Mouse (Mus musculus): ENCODE data around the gene Myl6b. TPM values are rescaled to one million over a fixed set of nuclear protein-coding genes. Genes with fewer than 3 reads are reported as not detected.
"Not testable (repeated sequence)": the region's sequence is repeated elsewhere in the genome, so short reads cannot be mapped to it uniquely, and the experiment has no call there.

The Myl6b gene
- polyA plus RNA-seq, 1 experiment from 2014 or later: 2.3 TPM

- no peak for DNase-seq (ENCODE audit: low spot score)
- peaks cover 3% of the 10 kb centered on the region for H3K36me3 ChIP-seq (replicated peaks)
- H3K27ac ChIP-seq (replicated peaks): no peak overlapping the region
- H3K9me3 ChIP-seq: no peaks in the 10 kb centered on the region
- H3K4me3 ChIP-seq: peak overlapping the region; percentile 69; the same call in 1 of the 2 replicates
- 40% methylated on average over 6 of the region's 6 CpGs for WGBS
- H3K4me1 ChIP-seq: peaks cover 54% of the 10 kb centered on the region
- peaks cover 14% of the 10 kb centered on the region for H3K27me3 ChIP-seq (replicated peaks; ENCODE audit: low read depth, poor library complexity, severe bottlenecking)
Observed at GRCm38 (mm10) chr10:128497134-128497737, 1.2 kb downstream of the Myl6b start.

DNA sequence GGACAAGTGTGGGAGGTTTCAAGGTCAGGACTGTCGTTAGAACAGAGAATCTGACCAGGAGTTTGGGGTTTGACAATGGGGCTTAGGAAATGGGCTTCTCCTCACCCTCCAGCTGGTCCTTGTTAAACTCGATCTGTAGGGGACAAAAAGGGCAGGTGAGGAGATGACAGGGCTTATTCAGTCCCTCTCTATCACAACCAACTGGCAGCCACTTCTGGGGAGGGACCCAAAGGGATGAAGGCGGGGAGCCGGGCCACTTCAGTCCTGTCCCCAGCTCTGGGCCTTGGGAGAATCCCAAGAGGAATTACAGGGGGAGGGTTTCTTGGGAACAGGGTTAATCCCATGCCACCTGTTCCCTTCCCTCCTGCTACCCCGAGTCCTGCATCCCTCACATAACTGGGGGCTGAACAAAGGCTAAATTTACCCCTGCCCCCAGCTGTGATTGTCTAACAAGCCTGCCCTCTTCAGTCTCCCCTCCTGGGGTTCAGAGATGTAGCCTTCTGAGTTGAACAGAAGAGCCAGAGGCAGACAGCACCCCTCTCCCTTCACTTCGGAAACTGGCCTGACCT, 1.9 kb downstream of the Myl6b start:
- Histone ChIP-seq H3K36me3 (replicated peaks) (peaks cover 10% of the 10 kb centered on the region), H3K4me3 (peak overlapping the region; percentile 32; the same call in 1 of the 2 replicates), H3K27me3 (replicated peaks; ENCODE audit: low read depth, poor library complexity, severe bottlenecking) (peaks cover 14% of the 10 kb centered on the region), H3K4me1 (peaks cover 61% of the 10 kb centered on the region), H3K9me3 (no peaks in the 10 kb centered on the region), H3K27ac (replicated peaks) (no peak overlapping the region)
- DNase-seq (ENCODE audit: low spot score): no peak
- 33% methylated on average over 6 of the region's 6 CpGs for WGBS

GRCm38 (mm10) chr10:128495903-128496302, 2.6 kb downstream of the Myl6b start:
- Histone ChIP-seq H3K4me3 (0 out of 2 replicates have a peak overlapping the region, but pooled peaks have one; percentile 32), H3K36me3 (replicated peaks) (peaks cover 16% of the 10 kb centered on the region), H3K27ac (replicated peaks) (no peak overlapping the region), H3K27me3 (replicated peaks; ENCODE audit: low read depth, poor library complexity, severe bottlenecking) (peaks cover 14% of the 10 kb centered on the region), H3K9me3 (no peaks in the 10 kb centered on the region), H3K4me1 (peaks cover 68% of the 10 kb centered on the region)
- no peak for DNase-seq (ENCODE audit: low spot score)
- WGBS: 80% methylated on average over 4 of the region's 4 CpGs

GRCm38 (mm10) chr10:128495270-128495669, 3.2 kb downstream of the Myl6b start:
- H3K4me1 ChIP-seq: peaks cover 68% of the 10 kb centered on the region
- H3K27me3 ChIP-seq (replicated peaks; ENCODE audit: low read depth, poor library complexity, severe bottlenecking): peaks cover 14% of the 10 kb centered on the region
- H3K4me3 ChIP-seq: peak overlapping the region; percentile 88
- 79% methylated on average over 2 of the region's 2 CpGs for WGBS
- H3K9me3 ChIP-seq: no peaks in the 10 kb centered on the region
- H3K36me3 ChIP-seq (replicated peaks): peaks cover 23% of the 10 kb centered on the region
- no peak for DNase-seq (ENCODE audit: low spot score)
- 0 out of 2 replicates have a peak overlapping the region, but pooled peaks have one; percentile 93 for H3K27ac ChIP-seq (replicated peaks)

GRCm38 (mm10) chr10:128494667-128495245, 3.7 kb downstream of the Myl6b start:
- Histone ChIP-seq H3K27me3 (replicated peaks; ENCODE audit: low read depth, poor library complexity, severe bottlenecking) (peaks cover 14% of the 10 kb centered on the region), H3K4me3 (peak overlapping the region; percentile 88), H3K9me3 (no peaks in the 10 kb centered on the region), H3K27ac (replicated peaks) (peak overlapping the region; percentile 93), H3K36me3 (replicated peaks) (peaks cover 28% of the 10 kb centered on the region), H3K4me1 (peaks cover 68% of the 10 kb centered on the region)
- WGBS: 59% methylated on average over 11 of the region's 11 CpGs
- no peak for DNase-seq (ENCODE audit: low spot score)

- WGBS: under 1% methylated on average over 45 of the region's 45 CpGs
- DNase-seq (ENCODE audit: low spot score): peak; percentile 98
- H3K4me1 ChIP-seq: peaks cover 61% of the 10 kb centered on the region
Observed at GRCm38 (mm10) chr10:128493695-128494666, 4.5 kb downstream of the Myl6b start, which contains the start of gene Myl6. Gene Myl6, minus strand, starts transcription at chr10:128494145.

GRCm38 (mm10) chr10:128493319-128493694, 5.2 kb downstream of the Myl6b start:
- WGBS: under 1% methylated on average over 12 of the region's 12 CpGs
- H3K9me3 ChIP-seq: no peaks in the 10 kb centered on the region
- DNase-seq (ENCODE audit: low spot score): no peak
- H3K4me1 ChIP-seq: peaks cover 57% of the 10 kb centered on the region
- peak overlapping the region; percentile 88 for H3K4me3 ChIP-seq
- H3K36me3 ChIP-seq (replicated peaks): peaks cover 42% of the 10 kb centered on the region
- H3K27me3 ChIP-seq (replicated peaks; ENCODE audit: low read depth, poor library complexity, severe bottlenecking): peaks cover 14% of the 10 kb centered on the region
- peak overlapping the region; percentile 93 for H3K27ac ChIP-seq (replicated peaks)

More at GRCm38 (mm10) chr10:128493695-128494666, 4.5 kb downstream of the Myl6b start, which contains the start of gene Myl6:
- H3K27me3 ChIP-seq (replicated peaks; ENCODE audit: low read depth, poor library complexity, severe bottlenecking): peaks cover 14% of the 10 kb centered on the region
- H3K4me3 ChIP-seq: peak within 1 kb of the TSS; percentile 88
- H3K9me3 ChIP-seq: no peaks in the 10 kb centered on the region
- peak within 1 kb of the TSS; percentile 93 for H3K27ac ChIP-seq (replicated peaks)
- H3K36me3 ChIP-seq (replicated peaks): peaks cover 36% of the 10 kb centered on the region

DNA sequence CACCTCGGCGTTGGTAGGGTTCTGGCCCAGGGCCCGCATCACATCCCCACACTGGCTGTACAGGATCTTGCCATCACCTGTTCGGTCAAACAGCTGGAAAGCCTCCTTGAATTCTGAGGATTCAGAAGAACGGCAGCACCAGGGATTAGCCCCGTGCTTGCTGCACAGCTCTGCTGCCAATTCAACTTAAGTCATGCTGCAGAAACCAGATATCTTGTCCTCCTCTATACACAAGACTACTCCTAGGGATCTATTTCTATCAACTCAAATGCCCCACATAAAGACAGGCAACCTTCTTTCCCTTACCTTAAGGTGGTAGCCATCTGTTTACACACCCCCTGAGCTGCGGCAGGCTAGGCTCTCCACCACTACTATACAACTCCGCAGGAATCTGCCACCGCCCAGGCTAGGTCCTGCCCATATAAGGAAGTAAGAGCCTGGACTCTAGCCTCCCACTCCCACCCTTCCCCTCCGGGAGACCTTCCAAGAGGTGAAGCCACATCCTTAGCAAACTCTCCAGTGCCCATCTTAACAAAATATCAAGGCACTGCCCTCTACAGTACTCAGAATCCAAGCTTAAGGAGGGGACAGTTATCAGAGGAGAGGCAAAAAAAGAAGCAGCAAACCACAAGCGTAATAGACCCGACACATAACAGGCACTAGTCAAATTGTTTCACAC, 5.7 kb downstream of the Myl6b start:
- H3K36me3 ChIP-seq (replicated peaks): peaks cover 48% of the 10 kb centered on the region
- WGBS: 35% methylated on average over 12 of the region's 12 CpGs
- peaks cover 53% of the 10 kb centered on the region for H3K4me1 ChIP-seq
- no peaks in the 10 kb centered on the region for H3K9me3 ChIP-seq
- H3K27me3 ChIP-seq (replicated peaks; ENCODE audit: low read depth, poor library complexity, severe bottlenecking): peaks cover 14% of the 10 kb centered on the region
- H3K4me3 ChIP-seq: peak overlapping the region; percentile 88
- DNase-seq (ENCODE audit: low spot score): peak; percentile 72
- H3K27ac ChIP-seq (replicated peaks): peak overlapping the region; percentile 93

DNA sequence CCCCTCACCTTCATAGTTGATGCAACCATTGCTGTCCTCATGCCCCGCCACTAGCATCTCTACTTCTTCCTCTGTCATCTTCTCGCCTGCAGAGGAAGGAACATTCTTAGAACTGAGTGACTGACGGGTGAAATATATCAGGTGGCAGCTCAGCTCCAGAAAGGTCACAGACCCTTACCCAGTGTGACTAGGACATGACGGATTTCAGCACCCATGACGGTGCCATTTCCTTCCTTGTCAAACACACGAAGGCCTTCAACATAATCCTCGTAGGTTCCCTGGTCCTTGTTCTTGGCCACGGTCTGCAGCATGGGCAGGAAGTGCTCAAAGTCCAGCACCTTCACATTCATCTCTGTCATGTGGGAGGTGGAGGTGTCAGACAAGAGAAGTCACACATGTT, 6.4 kb downstream of the Myl6b start:
- Histone ChIP-seq H3K27me3 (replicated peaks; ENCODE audit: low read depth, poor library complexity, severe bottlenecking) (peaks cover 10% of the 10 kb centered on the region), H3K4me3 (peak overlapping the region; percentile 88), H3K4me1 (peaks cover 46% of the 10 kb centered on the region), H3K36me3 (replicated peaks) (peaks cover 55% of the 10 kb centered on the region), H3K27ac (replicated peaks) (peak overlapping the region; percentile 93; the same call in 1 of the 2 replicates)
- WGBS: 76% methylated on average over 8 of the region's 8 CpGs
- H3K9me3 ChIP-seq; DNase-seq (ENCODE audit: low spot score): not testable (repeated sequence)

DNA sequence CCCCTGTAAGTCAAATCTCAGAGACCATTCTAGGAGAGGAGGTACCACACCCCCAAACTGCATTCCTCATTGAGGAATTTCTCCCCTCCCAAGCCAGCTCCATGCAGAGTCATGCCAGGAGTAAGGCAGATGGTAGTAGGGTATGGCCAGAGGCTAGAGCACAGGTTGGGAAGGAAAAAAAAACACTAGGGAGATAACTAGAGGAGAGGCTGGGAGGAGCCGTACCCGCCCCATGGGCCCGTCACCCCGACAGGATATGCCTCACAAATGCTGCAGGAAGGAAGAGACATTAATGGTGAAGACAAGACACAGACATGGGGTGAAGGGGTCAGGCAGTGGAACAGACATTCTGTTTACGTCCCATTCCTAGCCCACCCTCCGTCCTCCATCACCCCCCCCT, 7.0 kb downstream of the Myl6b start:
- H3K27ac ChIP-seq (replicated peaks): 0 out of 2 replicates have a peak overlapping the region, but pooled peaks have one; percentile 0
- peak overlapping the region; percentile 88 for H3K4me3 ChIP-seq
- H3K36me3 ChIP-seq (replicated peaks): peaks cover 60% of the 10 kb centered on the region
- WGBS: 73% methylated on average over 6 of the region's 6 CpGs
- no peaks in the 10 kb centered on the region for H3K9me3 ChIP-seq
- peaks cover 40% of the 10 kb centered on the region for H3K4me1 ChIP-seq
- DNase-seq (ENCODE audit: low spot score): no peak
- peaks cover 5% of the 10 kb centered on the region for H3K27me3 ChIP-seq (replicated peaks; ENCODE audit: low read depth, poor library complexity, severe bottlenecking)

GRCm38 (mm10) chr10:128490912-128491311, 7.6 kb downstream of the Myl6b start:
- no peak for DNase-seq (ENCODE audit: low spot score)
- WGBS: 73% methylated on average over 5 of the region's 5 CpGs
- no peak overlapping the region for H3K27ac ChIP-seq (replicated peaks)
- no peaks in the 10 kb centered on the region for H3K9me3 ChIP-seq
- peaks cover 66% of the 10 kb centered on the region for H3K36me3 ChIP-seq (replicated peaks)
- peak overlapping the region; percentile 88 for H3K4me3 ChIP-seq
- H3K4me1 ChIP-seq: peaks cover 34% of the 10 kb centered on the region
- no peaks in the 10 kb centered on the region for H3K27me3 ChIP-seq (replicated peaks; ENCODE audit: low read depth, poor library complexity, severe bottlenecking)
